Mouse (Mus musculus): ENCODE measurements around the gene Hc. TPM values are rescaled to one million over a fixed set of nuclear protein-coding genes. Genes with fewer than 3 reads are reported as not detected.

Gene Hc
- polyA plus RNA-seq, 1 experiment from 2014 or later, result 2.1 TPM

- H3K9ac ChIP-seq, result no peak overlapping the region
- 79% methylated on average over 13 of the region's 13 CpGs for WGBS
- H3K36me3 ChIP-seq, result no peaks in the 10 kb centered on the region
- no peak for ATAC-seq (ENCODE audit: insufficient read depth, low FRiP score, low read depth)
- no peaks in the 10 kb centered on the region; the same call in 1 of the 2 replicates for H3K4me1 ChIP-seq
- no peak overlapping the region for H3K27ac ChIP-seq
- no peak overlapping the region for H3K4me3 ChIP-seq (replicated peaks)
- H3K9me3 ChIP-seq, result no peaks in the 10 kb centered on the region
- H3K27me3 ChIP-seq (replicated peaks), result 0 out of 2 replicates have a peak, but pooled peaks cover 5% of the 10 kb centered on the region
- no peak overlapping the region for H3K4me2 ChIP-seq
Measured at GRCm38 (mm10) chr2:34943556-34944120, 117.6 kb downstream of the Hc start.

GRCm38 (mm10) chr2:34941061-34941675 lies 120.1 kb downstream of the Hc start:
- no peak for ATAC-seq (ENCODE audit: insufficient read depth, low FRiP score, low read depth)
- H3K9me3 ChIP-seq, result no peaks in the 10 kb centered on the region
- 71% methylated on average over 11 of the region's 11 CpGs for WGBS

GRCm38 (mm10) chr2:34940246-34940645 lies 121.0 kb downstream of the Hc start:
- 78% methylated on average over 5 of the region's 5 CpGs for WGBS

More at GRCm38 (mm10) chr2:34941061-34941675, 120.1 kb downstream of the Hc start:
- no peaks in the 10 kb centered on the region; the same call in 1 of the 2 replicates for H3K4me1 ChIP-seq
- H3K4me3 ChIP-seq (replicated peaks), result no peak overlapping the region
- H3K9ac ChIP-seq, result no peak overlapping the region
- no peak overlapping the region for H3K27ac ChIP-seq
- H3K36me3 ChIP-seq, result no peaks in the 10 kb centered on the region
- 0 out of 2 replicates have a peak, but pooled peaks cover 5% of the 10 kb centered on the region for H3K27me3 ChIP-seq (replicated peaks)
- no peak overlapping the region for H3K4me2 ChIP-seq

GRCm38 (mm10) chr2:34938269-34939208 lies 122.7 kb downstream of the Hc start:
- H3K27ac ChIP-seq, result no peak overlapping the region
- no peak for ATAC-seq (ENCODE audit: insufficient read depth, low FRiP score, low read depth)
- 60% methylated on average over 8 of the region's 8 CpGs for WGBS

More at GRCm38 (mm10) chr2:34940246-34940645, 121.0 kb downstream of the Hc start:
- no peak overlapping the region for H3K4me2 ChIP-seq
- no peaks in the 10 kb centered on the region for H3K9me3 ChIP-seq
- H3K27me3 ChIP-seq (replicated peaks), result 0 out of 2 replicates have a peak, but pooled peaks cover 5% of the 10 kb centered on the region
- ATAC-seq (ENCODE audit: insufficient read depth, low FRiP score, low read depth), result no peak
- H3K27ac ChIP-seq, result no peak overlapping the region
- H3K4me1 ChIP-seq, result no peaks in the 10 kb centered on the region; the same call in 1 of the 2 replicates
- H3K9ac ChIP-seq, result no peak overlapping the region
- no peaks in the 10 kb centered on the region for H3K36me3 ChIP-seq
- no peak overlapping the region for H3K4me3 ChIP-seq (replicated peaks)

GRCm38 (mm10) chr2:34937460-34937859 lies 123.8 kb downstream of the Hc start:
- Histone ChIP-seq H3K9me3 (no peaks in the 10 kb centered on the region), H3K4me1 (no peaks in the 10 kb centered on the region), H3K4me3 (replicated peaks) (no peak overlapping the region), H3K9ac (no peak overlapping the region), H3K27ac (no peak overlapping the region), H3K27me3 (replicated peaks) (0 out of 2 replicates have a peak, but pooled peaks cover 5% of the 10 kb centered on the region), H3K4me2 (no peak overlapping the region), H3K36me3 (no peaks in the 10 kb centered on the region)
- ATAC-seq (ENCODE audit: insufficient read depth, low FRiP score, low read depth), result no peak
- 19% methylated on average over 5 of the region's 5 CpGs for WGBS

More at GRCm38 (mm10) chr2:34938269-34939208, 122.7 kb downstream of the Hc start:
- Histone ChIP-seq H3K36me3 (no peaks in the 10 kb centered on the region), H3K27me3 (replicated peaks) (0 out of 2 replicates have a peak, but pooled peaks cover 5% of the 10 kb centered on the region), H3K4me1 (no peaks in the 10 kb centered on the region), H3K4me3 (replicated peaks) (no peak overlapping the region), H3K9me3 (no peaks in the 10 kb centered on the region), H3K4me2 (no peak overlapping the region), H3K9ac (no peak overlapping the region)

Other genes with a start within 250 kb of the Hc start
- 83.6 and 83.9 TPM in 2 replicates for gene Fbxw2, start 235.1 kb downstream of the Hc start, polyA plus RNA-seq (2015; fragmentation: Nextera tagmentation; extraction: Ambion mirVana)
- not detected in 2 replicates for gene Gm34653, start 228.4 kb downstream of the Hc start, polyA plus RNA-seq (2015; fragmentation: Nextera tagmentation; extraction: Ambion mirVana)
- gene Cutal, start 187.0 kb downstream of the Hc start, polyA plus RNA-seq (2015; fragmentation: Nextera tagmentation; extraction: Ambion mirVana), result 1.6 and 1.7 TPM in 2 replicates
- 84.9 and 93.1 TPM in 2 replicates for gene Psmd5, start 186.5 kb downstream of the Hc start, polyA plus RNA-seq (2015; fragmentation: Nextera tagmentation; extraction: Ambion mirVana)
- gene Phf19, start 147.4 kb downstream of the Hc start, polyA plus RNA-seq (2015; fragmentation: Nextera tagmentation; extraction: Ambion mirVana), result 5.9 and 7.2 TPM in 2 replicates
- gene Traf1, start 99.7 kb downstream of the Hc start, polyA plus RNA-seq (2015; fragmentation: Nextera tagmentation; extraction: Ambion mirVana), result 3.2 and 4.3 TPM in 2 replicates
- 0.86 and 2.6 TPM in 2 replicates for gene AI182371, start 40.1 kb upstream of the Hc start, polyA plus RNA-seq (2015; fragmentation: Nextera tagmentation; extraction: Ambion mirVana)
- 20.9 and 22.1 TPM in 2 replicates for gene Cntrl, start 48.1 kb upstream of the Hc start, polyA plus RNA-seq (2015; fragmentation: Nextera tagmentation; extraction: Ambion mirVana)
- gene Rab14, start 139.7 kb upstream of the Hc start, polyA plus RNA-seq (2015; fragmentation: Nextera tagmentation; extraction: Ambion mirVana), result 283 and 304 TPM in 2 replicates
- gene Gsn, start 194.9 kb upstream of the Hc start, polyA plus RNA-seq (2015; fragmentation: Nextera tagmentation; extraction: Ambion mirVana), result 233 and 253 TPM in 2 replicates

Measured in stomach, embryonic 15.5 days (tissue).